Mouse (Mus musculus): ENCODE data around the gene Gm7929.
"Not testable (repeated sequence)": the region's sequence is repeated elsewhere in the genome, so short reads cannot be mapped to it uniquely, and the experiment has no call there.

The Gm7929 gene

GRCm38 (mm10) chr14:41750514-41750913 is at the start of gene Gm7929:
Gene Gm7929 (minus strand): TSS chr14:41750614.
- not testable (repeated sequence) for DNase-seq (ENCODE audit: low spot score in 2 of 2)

GRCm38 (mm10) chr14:41772341-41772740 is 21.9 kb upstream of the Gm7929 start, which contains the start of gene Gm47189:
Gene Gm47189 (minus strand): TSS chr14:41772441.
- not testable (repeated sequence) for DNase-seq (ENCODE audit: low spot score in 2 of 2)

DNA sequence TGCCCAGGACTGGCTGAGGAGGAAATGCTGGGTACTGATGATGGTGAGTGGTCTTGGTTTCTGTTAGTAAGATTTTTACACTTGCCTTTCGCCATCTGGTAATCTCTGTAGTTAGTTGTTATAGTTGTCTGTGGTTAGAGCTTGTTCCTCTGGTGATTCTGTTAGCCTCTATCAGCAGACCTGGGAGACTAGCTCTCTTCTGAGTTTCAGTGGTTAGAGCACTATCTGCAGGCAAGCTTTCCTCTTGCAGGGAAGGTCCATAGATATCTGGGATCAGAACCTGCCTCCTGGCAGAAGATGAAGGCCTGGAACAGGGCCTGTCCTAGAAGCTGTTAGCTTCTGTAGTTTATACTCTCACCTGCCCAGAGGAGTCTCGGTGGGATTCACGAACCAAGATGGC is 5.5 kb upstream of the Gm7929 start:
- not testable (repeated sequence) for DNase-seq (ENCODE audit: low spot score in 2 of 2)

DNA sequence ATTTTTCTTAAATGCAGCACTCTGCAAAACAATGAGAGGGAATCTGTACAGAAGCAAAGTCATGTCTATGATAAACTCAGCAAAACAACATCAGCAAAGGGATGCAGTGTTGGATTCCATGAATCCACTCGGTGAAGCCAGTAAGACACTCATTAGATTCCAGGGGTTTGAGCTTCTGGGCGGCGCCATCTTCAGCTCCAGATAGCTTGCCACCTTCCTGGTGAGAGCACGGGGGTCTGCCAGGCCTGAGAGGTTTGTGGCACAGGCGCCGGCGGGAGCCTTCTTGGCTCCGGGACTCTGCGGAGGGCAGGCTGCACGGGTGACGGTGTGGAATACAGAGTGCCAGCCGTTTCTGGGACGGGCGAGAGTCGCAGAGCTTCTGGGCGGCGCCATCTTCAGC is 27.0 kb downstream of the Gm7929 start:
- DNase-seq (ENCODE audit: low spot score in 2 of 2) = not testable (repeated sequence)

DNA sequence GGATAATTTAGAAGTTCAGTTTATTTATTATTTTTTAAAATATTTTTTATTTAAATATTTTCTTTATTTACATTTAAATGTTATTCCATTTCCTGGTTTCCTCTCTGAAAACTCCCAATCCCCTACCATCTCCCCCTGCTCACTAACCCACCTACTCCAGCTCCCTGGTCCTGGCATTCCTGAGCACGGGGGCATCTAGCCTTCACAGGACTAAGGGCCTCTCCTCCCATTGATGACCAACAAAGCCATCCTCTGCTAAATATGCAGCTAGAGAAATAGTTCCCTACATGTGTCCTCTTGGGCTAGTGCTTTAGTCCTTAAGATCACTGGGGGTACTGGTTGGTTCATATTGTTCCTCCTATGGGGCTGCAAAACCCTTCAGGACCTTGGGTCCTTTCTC is 33.2 kb downstream of the Gm7929 start:
- not testable (repeated sequence) for DNase-seq (ENCODE audit: low spot score in 2 of 2)

DNA sequence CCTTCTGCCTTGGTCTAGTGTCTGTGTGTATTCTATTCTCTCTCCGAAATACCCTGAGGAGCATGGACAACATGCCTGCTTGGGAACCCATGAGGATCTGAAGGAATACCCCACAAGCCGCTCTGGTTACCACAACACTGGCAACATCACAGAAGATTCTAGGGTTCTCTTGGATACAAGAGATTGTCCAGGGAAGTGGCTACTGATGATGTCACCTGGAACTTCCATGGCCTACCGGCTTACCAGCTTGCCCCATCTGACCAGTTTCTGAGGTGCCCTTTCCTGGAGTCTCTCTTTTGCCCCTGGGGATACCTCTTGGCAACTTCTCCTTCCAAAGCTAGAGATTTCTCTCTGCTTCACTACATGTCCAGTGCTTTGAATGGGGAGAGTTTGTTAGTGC is 48.6 kb downstream of the Gm7929 start, which contains the start of gene Gm8068:
Gene Gm8068 (minus strand): TSS at position 101 of the 400 bp plus-strand sequence.
- not testable (repeated sequence) for DNase-seq (ENCODE audit: low spot score in 2 of 2)
